Mouse (Mus musculus) CD4-positive, CD25-positive, alpha-beta regulatory T cell, adult 2 months (primary cell): ENCODE data around the gene Gm10309.
"Not testable (repeated sequence)": the region's sequence is repeated elsewhere in the genome, so short reads cannot be mapped to it uniquely, and the experiment has no call there.

Source experiments
- DNase-seq: peaks from one replicate; pipeline ENCODE4 v3.0.0-alpha.2; 2012; ENCODE audit warnings: low read depth, low spot score

Gene Gm10309

GRCm38 (mm10) chr17:86514974-86515620 lies 10.1 kb upstream of the Gm10309 start:
- no peak for DNase-seq

GRCm38 (mm10) chr17:86509871-86510270 lies 4.8 kb upstream of the Gm10309 start:
- DNase-seq: no peak

- DNase-seq: no peak
Measured at GRCm38 (mm10) chr17:86508212-86508490, 3.1 kb upstream of the Gm10309 start.

GRCm38 (mm10) chr17:86507342-86508211 lies 2.5 kb upstream of the Gm10309 start:
- peak; percentile 15 for DNase-seq

GRCm38 (mm10) chr17:86506881-86507280 lies 1.8 kb upstream of the Gm10309 start:
- DNase-seq: no peak

GRCm38 (mm10) chr17:86503208-86503897 lies 1.7 kb downstream of the Gm10309 start:
- DNase-seq: no peak

- DNase-seq: no peak
Measured at GRCm38 (mm10) chr17:86501393-86501792, 3.6 kb downstream of the Gm10309 start.

GRCm38 (mm10) chr17:86499359-86500045 lies 5.5 kb downstream of the Gm10309 start:
- DNase-seq: no peak

GRCm38 (mm10) chr17:86497302-86497701 lies 7.7 kb downstream of the Gm10309 start:
- no peak for DNase-seq

- DNase-seq: peak; percentile 60
Measured at GRCm38 (mm10) chr17:86496123-86496771, 8.8 kb downstream of the Gm10309 start.

GRCm38 (mm10) chr17:86494895-86495294 lies 10.1 kb downstream of the Gm10309 start:
- no peak for DNase-seq

GRCm38 (mm10) chr17:86494494-86494893 lies 10.5 kb downstream of the Gm10309 start:
- DNase-seq: no peak

GRCm38 (mm10) chr17:86493891-86494420 lies 11.1 kb downstream of the Gm10309 start:
- no peak for DNase-seq

- DNase-seq: no peak
Measured at GRCm38 (mm10) chr17:86492376-86492775, 12.7 kb downstream of the Gm10309 start.

- no peak for DNase-seq
Measured at GRCm38 (mm10) chr17:86489827-86490226, 15.2 kb downstream of the Gm10309 start.

- no peak for DNase-seq
Measured at GRCm38 (mm10) chr17:86487450-86487849, 17.6 kb downstream of the Gm10309 start.

- DNase-seq: no peak
Measured at GRCm38 (mm10) chr17:86486657-86487056, 18.4 kb downstream of the Gm10309 start.

- DNase-seq: peak; percentile 71
Measured at GRCm38 (mm10) chr17:86484087-86484737, 20.8 kb downstream of the Gm10309 start.

GRCm38 (mm10) chr17:86482675-86483074 lies 22.4 kb downstream of the Gm10309 start:
- DNase-seq: no peak

GRCm38 (mm10) chr17:86479406-86479805 lies 25.6 kb downstream of the Gm10309 start:
- no peak for DNase-seq

- not testable (repeated sequence) for DNase-seq
Measured at GRCm38 (mm10) chr17:86477401-86477800, 27.6 kb downstream of the Gm10309 start.
